Mouse (Mus musculus): ENCODE measurements around the gene Psmd1.

- no peak for TF ChIP-seq CTCF (IDR thresholded peaks at IDR 0.05; ENCODE audit: low read depth, low read length)
- no peak for TF ChIP-seq TAL1 (conservative IDR thresholded peaks at IDR 0.05; ENCODE audit: low read depth, low read length)
- no peak for TF ChIP-seq GATA1 (IDR thresholded peaks at IDR 0.05; ENCODE audit: borderline replicate concordance, low read length)
- TF ChIP-seq GATA2 (IDR thresholded peaks at IDR 0.05; ENCODE audit: borderline replicate concordance, low read depth, low read length) = no peak
Measured at GRCm38 (mm10) chr1:86143165-86143564, 79.0 kb downstream of the Psmd1 start.

Measured in G1E (cell line).